Mouse (Mus musculus) hindbrain, embryonic 13.5 days (tissue): ENCODE results near the gene Sez6. TPM values are rescaled to one million over a fixed set of nuclear protein-coding genes. Genes with fewer than 3 reads are reported as not detected.

Experiments used
- ATAC-seq: fragments of 200-750 bp; cut with Nextera tagmentation; 2 replicates; pipeline ENCODE4 v1.8.0; 2017; ENCODE audit warnings: moderate TSS enrichment; ENCODE audit not compliant: low FRiP score
- H3K27ac ChIP-seq: fragments of 300-500 bp; sonication (generic); 2 replicates; pipeline ENCODE4 v1.5.1; 2015; ENCODE audit warnings: inconsistent platforms, mild to moderate bottlenecking, moderate library complexity
- H3K27me3 ChIP-seq: fragments of 300-500 bp; sonication (generic); 2 replicates; pipeline ENCODE4 v1.6.1; 2015; ENCODE audit warnings: mild to moderate bottlenecking, inconsistent platforms
- H3K36me3 ChIP-seq: fragments of 300-500 bp; sonication (generic); 2 replicates; pipeline ENCODE4 v1.6.1; 2015; ENCODE audit warnings: mild to moderate bottlenecking, inconsistent platforms
- H3K4me1 ChIP-seq: fragments of 300-500 bp; sonication (generic); replicated peaks from 2 replicates; pipeline ENCODE4 v1.6.1; 2015; ENCODE audit warnings: inconsistent platforms
- H3K4me2 ChIP-seq: fragments of 300-500 bp; sonication (generic); 2 replicates; pipeline ENCODE4 v1.6.1; 2015; ENCODE audit warnings: inconsistent platforms, mild to moderate bottlenecking, moderate library complexity
- H3K4me3 ChIP-seq: fragments of 300-500 bp; sonication (generic); 2 replicates; pipeline ENCODE4 v1.5.1; 2015; ENCODE audit warnings: mild to moderate bottlenecking, inconsistent platforms
- H3K9ac ChIP-seq: fragments of 300-500 bp; sonication (generic); 2 replicates; pipeline ENCODE4 v1.6.1; 2015; ENCODE audit warnings: mild to moderate bottlenecking, inconsistent platforms
- H3K9me3 ChIP-seq: fragments of 300-500 bp; sonication (generic); 2 replicates; pipeline ENCODE4 v1.6.1; 2016; ENCODE audit warnings: inconsistent platforms
- WGBS: fragments of 180-500 bp; shearing (Covaris S2); methylation state at CpG from one replicate; pipeline ENCODE4 v1.1.7; 2015; 5-methylcytosine and 5-hydroxymethylcytosine counted together
- polyA plus RNA-seq: library from polyadenylated mRNA; unstranded; fragments of >200 nt; fragmentation: Nextera tagmentation; extraction: Ambion mirVana; gene quantifications from 2 replicates; pipeline ENCODE4 v1.2.1, GENCODE M21; 2015

The Sez6 gene
- polyA plus RNA-seq, 1 experiment from 2014 or later, result 112 TPM

DNA sequence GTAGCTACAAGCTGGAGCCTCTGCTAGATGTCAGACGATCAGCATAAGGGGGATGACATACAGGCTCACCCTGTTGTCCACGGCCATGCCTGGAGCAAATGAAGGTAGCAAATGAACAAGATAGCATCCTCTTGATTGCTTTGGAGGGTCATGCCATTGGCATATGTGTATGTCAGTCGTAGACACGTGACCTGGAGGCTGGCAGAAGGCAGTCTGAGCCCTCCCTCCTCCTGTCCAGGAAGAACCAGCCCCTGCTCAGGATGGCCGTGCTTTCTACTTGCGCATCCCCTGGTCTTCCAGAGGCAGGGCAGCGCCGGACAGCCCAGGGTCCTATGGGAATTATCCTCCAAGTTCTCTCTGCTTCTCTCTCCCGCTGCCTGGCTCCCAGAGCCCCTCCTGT is 28.3 kb downstream of the Sez6 start:
- H3K4me1 ChIP-seq, result peaks cover 56% of the 10 kb centered on the region
- peaks cover 93% of the 10 kb centered on the region for H3K27me3 ChIP-seq
- H3K36me3 ChIP-seq, result peaks cover 13% of the 10 kb centered on the region
- peak overlapping the region; percentile 35; the same call in 1 of the 2 replicates for H3K9ac ChIP-seq
- no peak for ATAC-seq
- H3K4me3 ChIP-seq, result no peak overlapping the region
- no peak overlapping the region for H3K4me2 ChIP-seq
- no peaks in the 10 kb centered on the region for H3K9me3 ChIP-seq
- H3K27ac ChIP-seq, result 0 out of 2 replicates have a peak overlapping the region, but pooled peaks have one; percentile 52
- 61% methylated on average over 9 of the region's 9 CpGs for WGBS

- 49% methylated on average over 9 of the region's 9 CpGs for WGBS
- Histone ChIP-seq H3K27me3 (peaks cover 80% of the 10 kb centered on the region), H3K36me3 (0 out of 2 replicates have a peak, but pooled peaks cover under 1% of the 10 kb centered on the region), H3K9ac (no peak overlapping the region), H3K4me2 (no peak overlapping the region), H3K4me1 (peaks cover 65% of the 10 kb centered on the region), H3K27ac (peak overlapping the region; percentile 5; the same call in 1 of the 2 replicates), H3K9me3 (no peaks in the 10 kb centered on the region), H3K4me3 (no peak overlapping the region)
- no peak for ATAC-seq
These were observed 29.6 kb downstream of the Sez6 start for GRCm38 (mm10) chr11:77960199-77960598.

- Histone ChIP-seq H3K9me3 (no peaks in the 10 kb centered on the region), H3K36me3 (no peaks in the 10 kb centered on the region), H3K4me2 (no peak overlapping the region), H3K9ac (no peak overlapping the region), H3K27ac (0 out of 2 replicates have a peak overlapping the region, but pooled peaks have one; percentile 5), H3K27me3 (peaks cover 73% of the 10 kb centered on the region), H3K4me1 (peaks cover 65% of the 10 kb centered on the region), H3K4me3 (no peak overlapping the region)
- ATAC-seq, result no peak
- WGBS, result 45% methylated on average over 5 of the region's 5 CpGs
These were observed 30.3 kb downstream of the Sez6 start for GRCm38 (mm10) chr11:77960898-77961297.

- H3K36me3 ChIP-seq, result no peaks in the 10 kb centered on the region
- H3K4me1 ChIP-seq, result peaks cover 59% of the 10 kb centered on the region
- no peaks in the 10 kb centered on the region for H3K9me3 ChIP-seq
- ATAC-seq, result no peak
- peaks cover 63% of the 10 kb centered on the region for H3K27me3 ChIP-seq
- H3K4me2 ChIP-seq, result no peak overlapping the region
- H3K27ac ChIP-seq, result no peak overlapping the region
- H3K9ac ChIP-seq, result no peak overlapping the region
- no peak overlapping the region for H3K4me3 ChIP-seq
- WGBS, result 90% methylated on average over 10 of the region's 10 CpGs
These were observed 32.3 kb downstream of the Sez6 start for GRCm38 (mm10) chr11:77962946-77963345.

GRCm38 (mm10) chr11:77964415-77965095 is 34.0 kb downstream of the Sez6 start:
- Histone ChIP-seq H3K27me3 (peaks cover 61% of the 10 kb centered on the region), H3K9ac (peak overlapping the region; percentile 53; the same call in 1 of the 2 replicates), H3K9me3 (no peaks in the 10 kb centered on the region), H3K36me3 (peaks cover 8% of the 10 kb centered on the region), H3K27ac (peak overlapping the region; percentile 86), H3K4me1 (peaks cover 43% of the 10 kb centered on the region), H3K4me2 (peak overlapping the region; percentile 22; the same call in 1 of the 2 replicates), H3K4me3 (no peak overlapping the region)
- peak; percentile 26; the same call in 1 of the 2 replicates for ATAC-seq
- WGBS, result 9% methylated on average over 19 of the region's 19 CpGs

- H3K9ac ChIP-seq, result peak overlapping the region; percentile 53
- peak overlapping the region; percentile 22 for H3K4me2 ChIP-seq
- peaks cover 34% of the 10 kb centered on the region for H3K4me1 ChIP-seq
- H3K36me3 ChIP-seq, result peaks cover 16% of the 10 kb centered on the region
- H3K27ac ChIP-seq, result peak overlapping the region; percentile 86
- H3K4me3 ChIP-seq, result no peak overlapping the region
- peak; percentile 76 for ATAC-seq
- H3K27me3 ChIP-seq, result peaks cover 60% of the 10 kb centered on the region
- 6% methylated on average over 17 of the region's 17 CpGs for WGBS
- no peaks in the 10 kb centered on the region for H3K9me3 ChIP-seq
These were observed 34.8 kb downstream of the Sez6 start for GRCm38 (mm10) chr11:77965101-77966036.

DNA sequence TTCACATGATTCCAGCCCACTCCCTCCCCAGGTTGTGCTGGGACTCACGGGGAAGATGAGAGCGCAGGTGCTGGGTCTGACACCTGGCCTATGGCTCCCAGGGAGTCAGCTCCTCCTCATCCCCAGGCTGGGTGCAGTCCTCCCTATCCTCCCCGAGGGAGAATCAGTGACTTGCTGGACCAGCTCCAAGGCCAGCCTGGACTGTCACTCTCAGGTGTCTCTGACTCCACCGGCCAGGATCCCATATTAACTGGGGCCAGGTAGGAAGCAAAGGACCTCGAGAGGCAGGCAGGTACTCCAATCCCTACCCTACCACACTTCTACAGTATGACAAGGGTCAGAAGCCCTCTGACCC is 35.4 kb downstream of the Sez6 start:
- H3K4me1 ChIP-seq, result peaks cover 28% of the 10 kb centered on the region
- no peak overlapping the region for H3K4me3 ChIP-seq
- H3K9ac ChIP-seq, result peak overlapping the region; percentile 53
- 44% methylated on average over 5 of the region's 5 CpGs for WGBS
- H3K36me3 ChIP-seq, result peaks cover 20% of the 10 kb centered on the region
- H3K27me3 ChIP-seq, result peaks cover 59% of the 10 kb centered on the region
- H3K27ac ChIP-seq, result peak overlapping the region; percentile 86
- H3K9me3 ChIP-seq, result no peaks in the 10 kb centered on the region
- peak; percentile 30; the same call in 1 of the 2 replicates for ATAC-seq
- no peak overlapping the region for H3K4me2 ChIP-seq

GRCm38 (mm10) chr11:77967114-77967513 is 36.5 kb downstream of the Sez6 start:
- ATAC-seq, result no peak
- peaks cover 56% of the 10 kb centered on the region for H3K27me3 ChIP-seq
- WGBS, result 1% methylated on average over 4 of the region's 4 CpGs

DNA sequence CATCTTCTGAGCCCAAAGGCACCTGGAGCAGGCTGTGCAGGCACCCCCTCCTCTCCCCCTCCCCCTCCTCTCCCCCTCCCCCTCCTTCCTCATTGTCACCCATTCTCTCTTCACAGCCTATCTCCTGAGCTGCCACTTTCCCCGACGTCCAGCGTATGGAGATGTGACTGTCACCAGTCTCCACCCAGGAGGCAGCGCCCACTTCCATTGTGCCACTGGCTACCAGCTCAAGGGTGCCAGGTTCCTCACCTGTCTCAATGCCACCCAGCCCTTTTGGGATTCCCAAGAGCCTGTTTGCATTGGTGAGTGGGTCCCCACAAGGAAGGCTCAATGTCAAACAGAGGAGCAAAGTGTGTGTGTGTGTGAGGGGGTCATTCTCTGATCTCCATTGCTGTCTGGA is 38.2 kb downstream of the Sez6 start:
- WGBS, result 63% methylated on average over 4 of the region's 4 CpGs
- H3K9ac ChIP-seq, result no peak overlapping the region
- peaks cover 34% of the 10 kb centered on the region for H3K36me3 ChIP-seq
- ATAC-seq, result no peak
- H3K27me3 ChIP-seq, result peaks cover 62% of the 10 kb centered on the region
- no peak overlapping the region for H3K4me3 ChIP-seq
- no peak overlapping the region for H3K4me2 ChIP-seq
- H3K27ac ChIP-seq, result no peak overlapping the region
- peaks cover 27% of the 10 kb centered on the region for H3K4me1 ChIP-seq
- H3K9me3 ChIP-seq, result no peaks in the 10 kb centered on the region

More at GRCm38 (mm10) chr11:77967114-77967513, 36.5 kb downstream of the Sez6 start:
- Histone ChIP-seq H3K4me1 (peaks cover 27% of the 10 kb centered on the region), H3K9ac (no peak overlapping the region), H3K36me3 (peaks cover 21% of the 10 kb centered on the region), H3K27ac (no peak overlapping the region), H3K4me2 (no peak overlapping the region), H3K4me3 (no peak overlapping the region), H3K9me3 (no peaks in the 10 kb centered on the region)

- H3K36me3 ChIP-seq, result peaks cover 46% of the 10 kb centered on the region
- WGBS, result 85% methylated on average over 6 of the region's 6 CpGs
These were observed 40.1 kb downstream of the Sez6 start for GRCm38 (mm10) chr11:77970718-77971117.

DNA sequence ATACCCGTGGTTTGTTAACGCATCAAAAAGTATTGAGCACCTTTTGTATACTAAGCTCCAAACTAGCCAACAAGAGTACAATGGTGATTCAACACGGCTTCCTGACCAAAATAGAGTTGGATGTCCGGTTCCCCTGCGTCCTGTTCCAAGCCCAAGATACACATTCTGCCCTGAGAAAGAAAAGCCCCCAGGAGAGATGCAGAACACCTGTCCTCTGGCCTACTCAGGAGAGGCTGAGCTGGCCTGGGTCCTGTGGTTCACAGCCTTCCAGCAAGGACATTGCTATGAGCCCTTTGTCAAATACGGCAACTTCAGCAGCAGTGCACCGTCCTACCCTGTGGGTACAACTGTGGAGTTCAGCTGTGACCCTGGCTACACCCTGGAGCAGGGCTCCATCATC is 42.9 kb downstream of the Sez6 start:
- no peak overlapping the region for H3K4me2 ChIP-seq
- 91% methylated on average over 7 of the region's 7 CpGs for WGBS

More at GRCm38 (mm10) chr11:77970718-77971117, 40.1 kb downstream of the Sez6 start:
- H3K27ac ChIP-seq, result no peak overlapping the region
- H3K27me3 ChIP-seq, result peaks cover 80% of the 10 kb centered on the region
- no peaks in the 10 kb centered on the region for H3K9me3 ChIP-seq
- no peak for ATAC-seq
- no peak overlapping the region for H3K4me3 ChIP-seq
- H3K4me2 ChIP-seq, result no peak overlapping the region
- peaks cover 11% of the 10 kb centered on the region for H3K4me1 ChIP-seq
- no peak overlapping the region for H3K9ac ChIP-seq

GRCm38 (mm10) chr11:77974325-77974724 is 43.7 kb downstream of the Sez6 start:
- Histone ChIP-seq H3K9ac (no peak overlapping the region), H3K9me3 (no peaks in the 10 kb centered on the region), H3K27ac (no peak overlapping the region), H3K4me3 (no peak overlapping the region), H3K27me3 (peaks cover 81% of the 10 kb centered on the region), H3K4me1 (no peaks in the 10 kb centered on the region), H3K36me3 (peaks cover 65% of the 10 kb centered on the region), H3K4me2 (no peak overlapping the region)
- ATAC-seq, result no peak
- WGBS, result 50% methylated on average over 15 of the region's 15 CpGs

More for the DNA sequence above, 42.9 kb downstream of the Sez6 start:
- Histone ChIP-seq H3K9ac (no peak overlapping the region), H3K4me1 (no peaks in the 10 kb centered on the region), H3K9me3 (no peaks in the 10 kb centered on the region), H3K27me3 (peaks cover 88% of the 10 kb centered on the region), H3K4me3 (no peak overlapping the region), H3K27ac (no peak overlapping the region), H3K36me3 (peaks cover 69% of the 10 kb centered on the region)
- ATAC-seq, result no peak
